Mouse (Mus musculus) mouse embryonic stem cell (cell line): ENCODE data around the gene Mfsd8.
"Not testable (repeated sequence)": the region's sequence is repeated elsewhere in the genome, so short reads cannot be mapped to it uniquely, and the experiment has no call there.

Source experiments
- in situ Hi-C, 2 experiments: fragments of 300-500 bp; cut with MboI; formaldehyde crosslinking; loops; 1 replicate in 1 of 2; 3 replicates in 1 of 2; pipeline ENCODE4 v1.14.3; 2019 to 2020; ENCODE audit warnings: low sequenced_read_pairs in 2 of 2, low pct_unique_long_range_greater_than_20kb in 1 of 2, mixed read lengths in 1 of 2; ENCODE audit not compliant: unreplicated experiment in 1 of 2

Gene Mfsd8

DNA sequence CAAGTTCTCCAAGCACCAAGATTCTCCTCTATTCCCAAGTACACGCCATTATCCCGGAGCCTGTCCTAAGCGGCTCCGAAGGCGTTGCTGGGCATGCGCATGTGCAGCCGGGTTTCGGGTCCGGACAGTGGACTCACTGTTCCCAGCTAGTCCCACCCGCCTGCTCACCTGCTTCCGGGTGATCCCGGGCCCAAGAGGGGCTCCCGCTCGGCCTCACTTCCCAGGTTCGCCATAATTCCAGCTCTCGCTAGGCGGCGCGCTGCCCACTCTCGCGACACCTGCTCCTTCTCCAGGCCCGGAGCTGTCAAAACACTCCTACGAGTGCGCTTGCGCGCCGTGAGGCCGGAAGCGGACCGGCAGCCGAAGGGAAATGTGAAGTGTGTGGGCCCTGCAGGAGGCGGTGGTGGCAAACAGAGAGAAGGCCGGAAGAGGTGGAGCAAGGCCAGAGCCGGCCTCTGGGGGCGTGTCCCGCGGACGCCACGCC lies at the start of gene Mfsd8:
Mfsd8 (minus strand) TSS at position 414 of the 484 bp plus-strand sequence.
- in situ Hi-C loops, result not testable (repeated sequence)

- in situ Hi-C loops, result not testable (repeated sequence)
Measured at GRCm38 (mm10) chr3:40894336-40894735, 47.6 kb upstream of the Mfsd8 start.

DNA sequence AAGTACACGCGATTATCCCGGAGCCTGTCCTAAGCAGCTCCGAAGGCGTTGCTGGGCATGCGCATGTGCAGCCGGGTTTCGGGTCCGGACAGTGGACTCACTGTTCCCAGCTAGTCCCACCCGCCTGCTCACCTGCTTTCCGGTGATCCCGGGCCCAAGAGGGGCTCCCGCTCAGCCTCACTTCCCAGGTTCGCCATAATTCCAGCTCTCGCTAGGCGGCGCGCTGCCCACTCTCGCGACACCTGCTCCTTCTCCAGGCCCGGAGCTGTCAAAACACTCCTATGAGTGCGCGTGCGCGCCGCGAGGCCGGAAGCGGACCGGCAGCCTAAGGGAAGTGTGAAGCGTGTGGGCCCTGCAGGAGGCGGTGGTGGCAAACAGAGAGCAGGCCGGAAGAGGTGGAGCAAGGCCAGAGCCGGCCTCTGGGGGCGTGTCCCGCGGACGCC lies 47.2 kb upstream of the Mfsd8 start:
- in situ Hi-C loops, result not testable (repeated sequence)

DNA sequence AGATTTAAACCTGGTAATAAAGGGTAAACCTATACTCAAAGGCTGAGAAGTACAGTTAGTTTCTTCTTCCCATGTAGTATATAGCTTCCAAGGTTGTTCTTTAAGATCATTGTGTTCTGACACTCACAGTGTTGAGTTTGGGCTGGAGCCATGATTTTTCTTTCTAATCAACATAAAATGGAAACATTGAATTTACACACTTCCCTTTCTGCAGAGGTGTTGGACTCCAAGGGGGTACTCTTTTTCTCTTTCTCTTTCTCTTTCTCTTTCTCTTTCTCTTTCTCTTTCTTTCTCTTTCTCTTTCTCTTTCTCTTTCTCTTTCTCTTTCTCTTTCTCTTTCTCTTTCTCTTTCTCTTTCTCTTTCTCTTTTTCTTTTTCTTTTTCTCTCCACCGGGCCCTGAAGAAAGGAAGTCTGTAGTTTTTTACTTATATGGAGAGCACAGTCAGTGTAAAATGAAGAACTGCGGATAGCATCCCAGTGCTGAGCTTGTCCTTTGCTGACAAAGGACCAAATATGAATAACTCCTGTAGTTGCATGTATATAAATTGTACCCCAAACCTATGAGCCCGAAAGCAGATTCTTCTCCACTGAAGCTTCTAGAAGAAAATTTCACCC lies 6.5 kb upstream of the Mfsd8 start:
- in situ Hi-C loops, result not testable (repeated sequence)

DNA sequence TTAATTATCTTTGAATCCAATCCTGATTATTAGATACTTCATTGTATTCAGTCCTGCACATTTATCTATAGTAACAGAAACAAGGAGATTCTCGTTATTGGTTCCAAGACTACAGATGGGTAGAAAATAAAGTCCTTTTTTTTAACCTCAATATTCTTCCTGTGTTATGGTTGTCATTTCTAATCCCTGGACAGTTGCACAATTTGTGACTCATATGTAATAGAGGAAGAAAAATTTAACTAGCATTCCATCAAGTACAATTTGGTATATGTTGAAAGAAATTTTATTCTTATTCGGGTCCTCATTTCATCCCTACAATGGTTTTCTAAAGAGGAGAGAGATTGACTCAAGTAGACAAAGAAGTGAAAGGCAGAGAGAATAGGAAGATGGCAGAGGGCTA lies 1.2 kb upstream of the Mfsd8 start:
- in situ Hi-C loops, result not testable (repeated sequence)

- in situ Hi-C loops, result not testable (repeated sequence)
Measured at GRCm38 (mm10) chr3:40847018-40847417, 332 bp upstream of the Mfsd8 start.

- in situ Hi-C loops, result not testable (repeated sequence)
Measured at GRCm38 (mm10) chr3:40846957-40847017, 101 bp upstream of the Mfsd8 start, which contains the start of gene Abhd18. Gene Abhd18 (plus strand): TSS chr3:40846970.

DNA sequence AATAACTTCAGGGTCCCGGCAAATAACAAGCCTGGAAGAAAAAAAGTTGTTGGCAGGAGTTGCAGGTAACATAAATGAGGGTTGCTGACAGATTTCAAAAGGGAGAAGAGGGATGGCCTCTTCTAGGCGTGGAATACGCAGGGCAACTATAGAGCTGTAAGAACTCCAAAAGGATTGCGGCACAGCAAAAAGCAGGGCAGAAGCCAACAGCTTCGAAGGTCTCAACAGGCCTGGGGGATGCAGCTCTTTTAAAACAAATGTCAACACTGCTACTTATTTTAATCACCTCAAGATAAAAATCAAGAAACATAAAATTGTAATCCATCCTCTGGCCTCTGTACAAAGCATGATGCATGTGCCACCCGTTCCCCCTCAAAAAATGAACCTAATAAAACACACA lies 1.2 kb downstream of the Mfsd8 start:
- in situ Hi-C loops, result not testable (repeated sequence)

- in situ Hi-C loops, result no loop called here
Measured at GRCm38 (mm10) chr3:40813275-40813674, 33.4 kb downstream of the Mfsd8 start.

GRCm38 (mm10) chr3:40809894-40810293 lies 36.8 kb downstream of the Mfsd8 start:
- in situ Hi-C loops, result no loop called here

DNA sequence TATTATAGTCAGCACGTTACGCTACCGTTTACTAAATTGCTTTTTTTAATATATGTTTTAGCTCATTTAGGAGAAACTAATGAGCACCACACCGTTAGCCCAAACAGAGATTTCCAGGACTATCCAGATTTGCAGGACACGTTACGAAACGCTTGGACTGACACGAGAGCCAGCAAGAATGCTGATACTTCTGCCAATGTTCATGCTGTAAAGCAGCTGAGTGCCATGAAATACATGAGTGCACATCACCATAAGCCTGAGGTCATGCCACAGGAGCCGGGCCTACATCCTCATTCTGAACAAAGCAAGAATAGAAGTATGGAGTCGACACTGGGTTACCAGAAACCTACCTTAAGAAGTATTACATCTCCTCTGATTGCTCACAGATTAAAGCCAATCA lies 38.0 kb downstream of the Mfsd8 start:
- in situ Hi-C loops, result no loop called here

DNA sequence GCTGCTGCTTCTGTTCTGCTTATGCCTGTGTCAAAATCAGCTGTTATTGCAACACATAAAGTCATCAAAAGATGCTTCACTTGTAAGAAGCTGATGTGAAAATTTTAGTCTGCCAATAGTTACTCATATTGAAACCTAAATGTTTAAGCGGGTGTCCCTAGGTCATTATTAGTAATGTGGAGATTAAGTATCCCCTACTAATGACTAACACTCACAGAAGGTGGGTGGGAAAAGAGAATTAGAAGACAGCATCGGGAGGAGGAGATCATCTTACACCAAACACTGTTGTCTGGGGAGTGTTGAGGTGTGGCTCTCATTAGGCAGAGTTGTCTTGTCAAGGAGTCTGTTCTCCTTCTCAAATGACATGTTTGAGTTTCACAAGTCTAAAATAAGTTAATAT lies 39.8 kb downstream of the Mfsd8 start:
- in situ Hi-C loops, result no loop called here

- in situ Hi-C loops, result no loop called here
Measured at GRCm38 (mm10) chr3:40800373-40800823, 46.3 kb downstream of the Mfsd8 start.

DNA sequence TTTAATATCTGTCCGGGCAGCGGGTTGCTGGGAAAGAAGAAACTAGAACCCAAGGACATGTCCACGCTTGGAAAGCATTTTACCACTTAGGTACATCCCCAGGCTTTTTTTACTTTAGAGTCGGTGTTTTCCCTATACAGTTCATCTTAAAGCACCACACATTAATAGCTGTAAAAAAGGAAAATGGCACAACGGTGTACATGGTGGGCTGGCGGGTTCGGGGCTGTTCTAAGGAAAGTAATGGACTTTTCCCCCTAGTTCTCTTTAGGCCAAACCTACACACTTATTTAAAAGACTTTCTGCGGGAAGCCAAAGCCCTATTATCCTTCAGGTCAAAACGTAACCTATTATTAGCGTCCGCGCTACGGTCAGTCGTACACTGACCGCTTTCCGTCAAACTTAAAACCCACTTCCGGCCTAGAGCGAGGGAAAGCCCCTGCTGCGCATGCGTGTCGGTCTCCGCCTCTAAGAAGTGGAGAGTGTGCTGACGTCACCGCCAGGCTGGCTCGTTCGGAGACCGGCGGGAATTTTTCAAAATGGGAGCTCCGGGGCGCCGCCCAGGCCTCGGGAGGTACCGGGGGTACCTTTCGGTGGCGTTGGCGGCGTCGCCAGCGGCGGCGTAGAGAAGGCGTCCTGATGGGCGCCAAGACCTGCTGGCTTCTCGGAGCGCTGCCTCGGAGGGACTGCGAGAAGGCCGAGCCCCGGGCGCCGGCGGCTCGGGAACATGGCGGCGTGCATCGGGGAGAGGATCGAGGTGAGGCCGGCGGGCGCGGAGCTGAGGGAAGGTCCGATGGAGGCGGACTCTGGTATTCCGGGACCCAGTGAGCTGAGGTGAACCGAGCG lies 46.9 kb downstream of the Mfsd8 start, which contains the start of gene Plk4:
Plk4 (plus strand) TSS at position 490 of the 843 bp plus-strand sequence.
- in situ Hi-C loops, result no loop called here

GRCm38 (mm10) chr3:40798500-40798899 lies 48.2 kb downstream of the Mfsd8 start:
- in situ Hi-C loops, result no loop called here

- in situ Hi-C loops, result no loop called here
Measured at GRCm38 (mm10) chr3:40798054-40798453, 48.6 kb downstream of the Mfsd8 start.

GRCm38 (mm10) chr3:40793783-40794182 lies 52.9 kb downstream of the Mfsd8 start:
- in situ Hi-C loops, result no loop called here
